Mouse (Mus musculus): ENCODE results near the gene Ubl4b.

The Ubl4b gene

GRCm38 (mm10) chr3:107567766-107568165 is 12.9 kb upstream of the Ubl4b start:
- DNase-seq: no peak

DNA sequence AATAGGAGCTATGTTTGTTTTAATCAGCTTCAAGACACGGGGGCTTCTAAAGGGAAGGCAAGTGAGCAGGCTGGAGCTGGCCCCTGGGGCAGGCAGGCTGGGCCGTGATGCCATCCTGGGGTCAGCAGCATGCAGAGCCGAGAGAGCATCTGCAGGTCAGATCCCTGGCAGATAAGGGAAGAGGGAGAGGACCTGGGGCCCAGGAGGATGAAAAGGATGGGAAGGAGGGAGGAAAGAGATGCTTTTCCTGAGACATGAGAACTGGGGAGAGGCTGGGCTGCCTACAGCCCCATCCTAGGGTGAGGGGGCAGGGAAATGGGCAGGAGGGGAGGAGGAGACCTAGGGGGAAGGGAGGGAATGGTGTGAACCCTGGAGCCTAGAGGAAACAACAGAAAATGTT is 10.5 kb upstream of the Ubl4b start:
- no peak for DNase-seq

GRCm38 (mm10) chr3:107563880-107564279 is 9.0 kb upstream of the Ubl4b start:
- no peak for DNase-seq

GRCm38 (mm10) chr3:107562591-107562990 is 7.7 kb upstream of the Ubl4b start:
- no peak for DNase-seq

GRCm38 (mm10) chr3:107562104-107562503 is 7.2 kb upstream of the Ubl4b start:
- no peak for DNase-seq

DNA sequence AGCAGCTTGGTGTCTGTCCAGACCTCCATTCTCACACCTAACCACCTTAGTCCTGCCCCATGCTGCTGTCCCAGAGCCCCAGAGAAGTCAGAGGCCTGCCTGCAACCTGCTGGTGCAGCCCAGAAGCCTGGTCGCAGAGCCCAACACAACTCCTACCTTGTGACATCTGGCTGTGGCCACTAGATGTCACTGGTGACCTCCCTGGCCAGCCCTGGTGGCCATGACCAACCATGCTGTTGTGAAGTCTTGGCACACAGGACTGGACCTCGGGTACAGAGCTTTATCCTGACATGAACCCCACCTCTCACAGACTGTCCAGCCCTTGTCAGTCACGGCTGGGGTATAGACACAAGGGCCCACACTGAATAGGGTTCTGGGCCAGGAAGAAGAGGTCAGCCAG is 4.3 kb upstream of the Ubl4b start:
- DNase-seq: peak; percentile 30

- no peak for DNase-seq
Measured at GRCm38 (mm10) chr3:107558740-107559139, 3.9 kb upstream of the Ubl4b start.

DNA sequence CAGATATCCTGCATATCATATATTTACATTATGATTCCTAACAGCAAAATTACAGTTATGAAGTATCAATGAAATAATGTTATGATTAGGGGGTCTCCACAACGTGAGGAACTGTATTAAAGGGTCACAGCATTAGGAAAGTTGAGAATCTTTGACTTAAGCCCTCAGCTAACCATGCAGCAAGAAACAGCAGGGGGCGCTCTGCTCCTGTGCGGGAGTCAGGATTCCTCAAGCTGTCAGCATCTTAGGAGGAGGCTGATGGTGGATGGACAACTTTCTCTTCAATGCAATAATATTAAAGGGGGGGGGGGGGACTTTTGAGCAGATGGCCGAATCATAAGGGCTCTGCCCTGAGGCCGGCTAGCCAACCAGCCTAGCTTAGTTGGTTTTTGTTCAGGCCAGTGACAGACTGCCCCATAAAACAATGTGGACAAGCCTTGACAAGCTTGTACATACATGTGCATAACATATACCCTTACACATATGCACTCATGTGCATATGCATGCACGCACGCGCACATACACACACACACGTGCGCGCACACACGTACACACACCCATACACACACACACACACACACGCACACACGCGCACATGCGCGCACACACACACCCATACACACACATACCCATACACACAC is 4.3 kb downstream of the Ubl4b start:
- peak; percentile 89 for DNase-seq

DNA sequence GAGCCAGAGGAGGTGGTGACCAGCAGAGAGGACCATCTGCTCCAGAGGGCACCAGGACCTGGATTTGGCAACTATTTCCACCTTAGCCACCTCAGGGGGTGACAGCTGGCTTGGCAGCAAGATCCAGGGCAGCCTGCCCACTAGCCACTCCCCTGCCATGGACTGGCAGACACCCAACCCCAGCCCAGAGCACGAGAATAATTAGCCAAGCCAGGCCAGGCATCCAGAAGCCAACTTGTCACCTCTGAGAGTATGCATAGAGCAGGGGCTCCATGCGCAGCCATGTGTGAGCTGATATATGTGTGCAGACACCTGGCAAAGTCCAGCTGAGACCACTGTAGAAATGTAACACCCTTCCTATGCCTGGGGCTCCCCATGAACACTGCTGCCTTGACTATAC is 7.9 kb downstream of the Ubl4b start:
- DNase-seq: no peak

DNA sequence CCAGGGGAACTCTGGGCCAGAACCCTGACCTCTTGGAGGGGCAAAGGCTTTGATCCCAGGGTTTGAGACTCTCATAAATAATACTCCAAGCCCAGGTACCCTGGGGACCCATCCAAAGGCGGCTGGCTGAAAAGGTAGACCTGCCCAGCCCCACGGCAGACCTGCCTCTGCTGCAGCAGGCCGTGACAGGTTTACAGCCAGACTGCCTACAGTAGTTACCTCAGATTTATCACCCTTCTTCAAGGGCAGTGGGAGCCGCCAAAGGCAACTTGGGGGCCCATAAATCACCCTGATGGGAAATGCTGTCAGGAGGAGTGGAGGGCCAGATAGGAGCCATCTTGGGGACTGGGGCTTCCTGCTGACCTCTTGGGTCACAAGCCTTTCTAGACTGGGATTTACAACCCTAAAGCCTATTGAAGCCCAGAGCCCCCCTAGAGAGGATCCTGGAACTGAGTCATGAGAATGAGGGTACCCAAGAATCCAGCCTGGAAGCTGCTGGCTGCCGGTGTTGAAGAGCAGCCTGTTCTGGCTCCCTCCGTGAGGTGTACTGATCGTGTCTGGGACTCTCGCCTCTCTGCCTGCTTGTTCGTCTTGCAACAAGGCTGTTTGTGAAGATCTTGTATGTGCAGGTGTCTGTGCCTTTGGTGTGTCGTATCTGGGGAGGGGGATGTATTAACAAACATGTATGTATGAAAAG is 9.0 kb downstream of the Ubl4b start:
- DNase-seq: no peak

DNA sequence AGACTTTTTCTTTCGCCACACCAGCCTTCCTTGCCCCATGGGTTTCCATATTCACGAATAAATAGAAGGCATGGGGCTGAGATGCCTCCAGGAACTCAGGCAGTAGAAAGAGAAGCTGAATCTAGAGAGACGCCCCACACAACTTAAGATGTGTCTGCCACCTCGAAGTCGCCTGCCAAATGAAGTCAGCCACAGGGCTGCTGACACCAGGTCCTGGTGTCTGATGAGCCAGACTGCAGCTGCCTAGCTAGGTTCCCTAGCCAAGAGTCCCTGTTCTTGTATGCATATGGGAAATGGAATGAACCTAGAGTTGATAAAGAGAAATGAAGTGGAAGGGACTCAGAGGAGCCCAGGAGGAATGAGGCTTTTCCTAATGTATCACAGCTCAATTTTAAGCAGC is 9.6 kb downstream of the Ubl4b start:
- no peak for DNase-seq

DNA sequence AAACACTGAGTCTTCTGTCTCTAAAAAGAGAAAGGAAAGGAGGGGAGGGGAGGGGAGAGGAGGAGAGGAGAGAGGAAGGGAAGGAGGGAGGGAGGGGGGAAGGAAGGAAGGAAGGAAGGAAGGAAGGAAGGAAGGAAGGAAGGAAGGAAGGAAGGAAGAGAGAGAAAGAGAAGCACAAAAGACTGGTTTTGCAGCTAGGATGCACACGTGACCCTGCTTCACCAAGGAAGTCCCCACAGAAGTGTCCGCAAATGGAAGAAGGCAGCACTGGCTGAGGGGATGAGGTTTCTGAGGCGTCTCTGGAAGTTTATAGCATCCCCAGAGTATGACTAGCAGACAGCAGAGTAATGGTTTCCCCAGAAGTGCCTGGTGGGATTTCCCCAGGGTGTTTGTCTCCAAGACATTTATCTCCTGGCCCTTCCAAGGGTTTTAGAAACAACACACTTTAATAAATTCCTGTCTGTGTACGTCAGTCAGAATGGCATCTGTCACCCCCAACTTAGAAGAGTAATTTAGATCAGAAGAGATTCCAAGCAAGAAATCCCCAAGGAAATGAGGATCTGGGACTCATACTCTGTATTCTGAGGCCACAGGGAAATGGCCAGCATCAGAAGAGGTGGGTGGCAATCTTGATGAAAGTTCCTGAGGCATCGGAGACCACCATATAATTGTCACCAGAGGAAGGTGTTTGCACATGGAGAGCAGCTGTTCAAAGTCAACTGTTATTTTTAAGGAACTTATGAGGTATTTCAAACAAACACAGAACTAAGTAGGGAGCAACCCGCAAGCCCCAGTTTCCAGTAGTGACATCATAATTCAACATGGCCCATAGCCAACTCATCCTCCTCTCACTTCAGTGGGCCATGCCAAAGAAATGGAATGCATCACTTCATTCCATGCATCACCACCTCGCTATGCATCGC is 11.5 kb downstream of the Ubl4b start:
- DNase-seq: no peak

- no peak for DNase-seq
Measured at GRCm38 (mm10) chr3:107542584-107542983, 12.3 kb downstream of the Ubl4b start.

GRCm38 (mm10) chr3:107537504-107537889 is 17.4 kb downstream of the Ubl4b start:
- DNase-seq: no peak

DNA sequence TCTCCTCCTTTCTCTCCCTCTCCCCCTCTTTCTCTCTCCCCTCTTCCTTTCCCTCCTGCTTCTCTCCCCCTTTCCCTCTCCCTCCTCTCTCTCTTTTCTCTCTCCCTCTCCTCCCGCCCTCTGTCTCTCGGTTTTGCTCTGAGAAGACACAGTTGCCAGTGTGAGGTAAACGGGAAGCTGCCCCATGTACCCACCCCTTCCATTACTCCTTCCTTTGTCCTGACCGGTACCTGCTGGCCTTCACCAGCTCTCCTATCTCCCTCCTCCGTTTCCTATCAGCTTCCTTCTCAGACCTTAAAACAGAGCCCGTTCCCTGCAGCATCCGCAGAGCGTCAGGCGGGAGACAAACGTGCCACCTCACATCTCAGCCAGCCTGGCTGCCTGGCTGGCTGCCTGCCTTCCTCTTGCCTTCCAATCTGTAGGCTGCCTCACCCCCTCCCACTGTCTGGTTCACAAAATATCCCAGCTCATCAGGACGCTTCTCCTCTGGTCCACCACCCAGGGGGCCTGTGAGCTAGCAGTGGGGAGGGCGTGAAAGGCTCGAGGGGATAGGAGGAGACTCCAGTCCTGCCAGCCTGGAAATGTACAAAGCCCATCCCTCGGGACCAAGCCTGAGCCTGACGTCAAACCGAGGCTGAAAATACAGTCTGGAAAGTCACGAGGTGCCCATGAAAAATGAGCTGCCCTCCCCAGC is 17.9 kb downstream of the Ubl4b start:
- peak; percentile 85 for DNase-seq

DNA sequence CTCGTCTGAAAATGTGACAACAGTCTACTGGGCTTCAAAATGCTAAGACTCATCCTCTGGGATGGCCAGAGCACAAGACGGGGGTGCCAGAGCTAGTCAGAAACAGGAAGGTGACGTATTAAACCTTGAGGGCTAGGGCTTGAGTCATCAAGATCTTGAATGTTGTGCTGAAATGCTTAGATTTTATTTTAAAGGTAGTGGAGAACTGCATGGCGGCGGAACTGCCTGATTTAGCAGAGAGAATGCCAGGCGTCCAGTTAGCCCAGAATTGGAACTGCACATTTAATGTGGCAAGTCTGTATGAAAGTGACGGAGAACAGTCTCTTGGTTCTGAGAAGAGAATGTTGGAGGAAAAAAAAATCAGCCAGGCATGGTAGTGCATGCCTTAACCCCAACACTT is 19.9 kb downstream of the Ubl4b start:
- no peak for DNase-seq

- DNase-seq: no peak
Measured at GRCm38 (mm10) chr3:107533532-107533931, 21.3 kb downstream of the Ubl4b start.

DNA sequence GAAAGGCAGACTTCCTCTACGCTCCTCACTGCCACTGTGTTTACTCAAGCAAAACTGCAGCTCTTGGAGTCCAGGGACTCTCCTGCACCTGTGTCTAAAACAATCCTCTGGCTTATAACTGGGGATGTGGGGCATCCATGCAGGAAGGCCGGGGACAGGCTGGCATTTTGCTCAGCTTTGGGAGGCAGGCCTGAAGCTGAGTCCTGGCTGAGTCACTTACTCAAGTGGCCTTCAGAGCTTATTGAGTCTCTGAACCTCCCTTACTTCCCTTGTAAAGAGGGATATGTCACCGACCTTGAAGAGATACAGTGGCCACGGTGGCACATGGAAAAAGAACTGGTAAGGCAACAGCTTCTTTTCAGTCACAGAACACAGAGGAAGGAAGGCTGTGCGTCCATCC is 24.3 kb downstream of the Ubl4b start:
- no peak for DNase-seq

- DNase-seq: no peak
Measured at GRCm38 (mm10) chr3:107529182-107529581, 25.7 kb downstream of the Ubl4b start.

- peak; percentile 64 for DNase-seq
Measured at GRCm38 (mm10) chr3:107528401-107529118, 26.3 kb downstream of the Ubl4b start.

DNA sequence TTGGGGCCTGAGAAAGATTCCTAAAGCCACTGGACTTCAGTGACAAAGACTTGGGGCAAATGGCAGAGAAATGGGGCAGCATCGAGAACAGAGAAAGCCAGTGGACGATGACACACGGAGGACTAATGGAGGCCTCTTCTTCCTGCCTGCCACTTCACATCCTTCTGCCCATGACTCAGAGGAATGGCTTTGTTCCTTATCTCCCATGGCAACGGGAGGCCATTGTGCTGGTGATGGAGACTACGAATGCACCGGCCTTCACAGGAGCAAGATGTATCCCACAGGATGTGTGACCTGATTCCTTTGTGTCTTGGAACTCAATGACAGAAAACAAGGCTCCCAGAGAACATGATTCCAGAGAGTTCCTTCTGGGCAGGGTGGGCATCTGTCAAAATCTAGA is 30.3 kb downstream of the Ubl4b start:
- no peak for DNase-seq

- DNase-seq: no peak
Measured at GRCm38 (mm10) chr3:107520931-107521330, 33.9 kb downstream of the Ubl4b start.
